Mouse (Mus musculus) cerebellum, adult 2 months (tissue): ENCODE results near the gene Ppa2.

Source experiments
- CTCF ChIP-seq: fragments of 200-500 bp; IDR thresholded peaks from 2 replicates; pipeline ENCODE4 v1.5.1; 2011; ENCODE audit warnings: low read depth, mild to moderate bottlenecking, control low read depth, low read length, moderate library complexity, borderline replicate concordance; ENCODE audit not compliant: insufficient read depth
- POLR2A ChIP-seq: fragments of 200-500 bp; IDR thresholded peaks from 2 replicates; pipeline ENCODE4 v1.6.1; 2011; ENCODE audit warnings: low read length, control low read depth, borderline replicate concordance; ENCODE audit not compliant: insufficient read depth

DNA sequence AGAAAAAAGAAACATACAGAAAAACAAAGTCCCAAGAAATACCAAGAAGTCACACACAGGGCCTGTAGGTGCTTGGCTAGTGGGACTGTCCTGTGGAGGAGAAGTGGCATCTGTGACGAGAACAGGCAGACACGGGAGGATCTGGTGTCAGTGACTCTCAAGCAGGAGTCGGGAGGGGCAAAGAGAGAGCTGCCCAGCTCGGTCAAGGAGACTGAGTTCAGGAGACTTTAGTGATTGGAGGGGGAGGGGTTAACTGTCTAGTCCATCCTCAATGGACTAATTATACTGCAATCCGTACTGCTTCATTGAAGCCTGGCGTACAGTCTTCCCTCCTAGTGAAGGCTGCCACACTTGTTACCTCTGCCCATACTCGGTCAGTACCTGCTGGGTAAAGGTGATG is 77.4 kb downstream of the Ppa2 start:
- TF ChIP-seq CTCF (no peak), POLR2A (no peak)
